Mouse (Mus musculus) right cerebral cortex, postnatal 10 days (tissue): ENCODE measurements around the gene Cmip.

Experiments
- DNase-seq, 2 experiments: peaks; one replicate each; pipeline ENCODE4 v3.0.0; 2021; ENCODE audit warnings: low spot score in 2 of 2

Gene Cmip

GRCm38 (mm10) chr8:117257821-117258575 lies 1.1 kb downstream of the Cmip start:
- no peak for DNase-seq

GRCm38 (mm10) chr8:117258576-117259040 lies 1.7 kb downstream of the Cmip start:
- DNase-seq = no peak

DNA sequence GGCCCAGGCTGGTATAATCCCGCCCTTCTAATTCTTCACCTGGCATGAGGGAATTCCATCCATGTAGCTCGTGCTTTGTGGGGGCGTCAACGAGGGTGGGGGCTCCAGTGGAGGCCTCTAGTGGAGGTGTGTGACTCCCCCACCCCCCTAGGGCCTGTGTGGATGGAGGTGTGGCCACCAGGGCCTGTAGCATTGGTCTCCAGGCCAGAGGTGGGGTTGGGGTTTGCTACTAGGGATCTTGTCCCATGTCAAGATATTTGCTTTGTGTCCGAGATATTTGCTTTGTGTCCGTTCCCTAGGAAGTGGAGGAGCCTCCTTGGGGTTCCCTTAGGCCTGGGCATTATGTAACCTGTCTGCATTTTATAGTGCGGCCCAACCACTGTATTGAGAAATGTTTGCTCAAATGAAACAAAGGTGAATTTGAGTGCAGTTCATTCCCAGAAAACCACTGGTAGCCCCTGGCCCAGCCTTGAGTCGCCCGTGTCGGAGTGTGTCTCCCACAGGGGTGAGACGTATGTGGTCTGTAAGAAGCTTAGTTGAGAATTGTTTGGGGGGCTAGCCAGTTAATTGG lies 2.7 kb downstream of the Cmip start:
- DNase-seq = no peak

DNA sequence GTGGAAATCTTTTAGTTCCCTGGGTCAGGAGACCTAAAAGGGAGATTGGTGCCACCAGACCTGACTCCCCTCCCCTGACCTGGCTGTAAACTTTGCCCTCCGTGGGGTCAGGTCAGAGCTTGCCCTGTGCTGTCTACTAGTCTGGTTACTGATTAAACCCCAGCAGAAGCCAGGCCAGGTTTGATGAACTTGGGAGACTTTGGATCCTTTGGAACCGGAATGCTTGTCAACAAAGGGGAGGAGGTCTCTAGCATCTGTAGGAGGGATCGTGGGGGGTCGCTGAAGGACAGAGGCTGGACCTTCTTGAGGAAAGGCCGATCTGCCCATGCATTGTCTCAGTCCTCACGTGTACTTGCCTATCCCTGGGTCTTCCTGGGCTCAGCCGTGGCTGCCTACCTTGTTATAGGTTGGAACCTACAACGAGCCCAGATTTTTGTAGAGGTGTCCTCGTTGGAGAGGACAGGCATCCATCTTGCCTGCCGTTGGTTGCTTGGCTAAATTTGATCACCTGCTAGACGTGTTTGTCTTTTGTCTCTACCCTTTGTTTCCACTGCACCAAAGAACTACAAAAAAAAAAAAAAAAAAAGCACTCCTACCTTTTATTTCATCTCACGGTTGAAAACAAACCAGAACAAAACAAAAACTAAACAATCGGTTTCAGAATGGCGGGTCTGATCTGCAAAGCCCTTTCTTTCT lies 3.5 kb downstream of the Cmip start:
- DNase-seq = no peak

GRCm38 (mm10) chr8:117260930-117261475 lies 4.1 kb downstream of the Cmip start:
- DNase-seq = no peak

DNA sequence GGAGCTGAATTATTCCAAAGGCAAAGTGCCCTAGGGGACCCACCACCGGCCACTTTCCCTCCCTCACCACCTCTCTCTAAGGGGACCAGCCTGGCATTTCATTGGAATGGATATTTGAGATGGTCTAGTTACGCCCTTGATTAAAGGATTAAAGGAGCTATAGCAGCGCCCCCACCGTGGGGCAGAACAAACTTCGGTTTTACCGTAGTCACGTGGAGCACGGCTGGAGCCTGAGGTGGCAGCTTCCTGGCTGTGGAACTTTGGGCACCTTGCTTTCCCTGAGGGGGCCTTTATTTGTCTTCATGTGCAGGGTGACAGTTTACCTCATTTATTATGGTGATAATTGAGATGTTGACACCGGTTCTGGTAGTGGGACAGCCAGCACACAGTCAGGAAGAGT lies 4.8 kb downstream of the Cmip start:
- DNase-seq = no peak

- no peak for DNase-seq
Observed at GRCm38 (mm10) chr8:117262685-117263084, 5.8 kb downstream of the Cmip start.

GRCm38 (mm10) chr8:117263442-117263841 lies 6.6 kb downstream of the Cmip start:
- DNase-seq = no peak

GRCm38 (mm10) chr8:117265079-117265478 lies 8.2 kb downstream of the Cmip start:
- DNase-seq = no peak

DNA sequence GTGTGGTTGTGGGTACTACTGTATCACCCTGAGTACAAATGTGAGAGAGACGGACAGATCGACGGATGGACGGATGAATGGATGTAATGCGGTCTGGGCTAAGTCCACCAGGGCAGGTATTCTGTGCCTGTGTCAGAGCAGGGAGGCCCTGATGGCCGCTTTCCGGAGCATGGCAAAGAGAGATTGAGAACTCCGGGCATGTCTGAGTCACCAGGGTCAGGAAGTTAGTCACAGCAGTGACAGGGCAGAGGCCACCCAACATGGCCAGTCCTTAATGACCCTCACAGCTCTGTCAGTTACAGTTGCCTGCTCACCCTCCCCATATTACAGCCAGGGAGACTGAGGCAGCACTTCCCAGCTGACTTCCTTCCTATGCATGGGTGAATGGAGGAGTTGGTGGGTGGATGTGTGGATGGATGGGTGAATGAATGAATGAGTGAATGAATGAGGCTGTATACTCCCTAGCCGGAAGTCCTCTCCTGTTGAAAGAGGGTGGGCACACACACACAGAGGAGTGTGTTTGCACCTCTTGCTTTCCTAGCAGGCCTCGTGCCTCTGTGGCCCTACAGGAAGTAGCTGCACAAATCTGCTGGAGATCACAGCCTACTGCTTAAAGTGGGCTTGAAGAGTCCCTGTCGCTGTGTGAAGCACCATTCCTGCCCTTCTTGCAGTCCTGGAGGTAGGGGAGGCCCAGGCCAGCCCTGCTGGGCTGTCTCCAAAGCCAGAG lies 10.7 kb downstream of the Cmip start:
- no peak for DNase-seq

GRCm38 (mm10) chr8:117278234-117278633 lies 21.4 kb downstream of the Cmip start:
- DNase-seq = no peak

DNA sequence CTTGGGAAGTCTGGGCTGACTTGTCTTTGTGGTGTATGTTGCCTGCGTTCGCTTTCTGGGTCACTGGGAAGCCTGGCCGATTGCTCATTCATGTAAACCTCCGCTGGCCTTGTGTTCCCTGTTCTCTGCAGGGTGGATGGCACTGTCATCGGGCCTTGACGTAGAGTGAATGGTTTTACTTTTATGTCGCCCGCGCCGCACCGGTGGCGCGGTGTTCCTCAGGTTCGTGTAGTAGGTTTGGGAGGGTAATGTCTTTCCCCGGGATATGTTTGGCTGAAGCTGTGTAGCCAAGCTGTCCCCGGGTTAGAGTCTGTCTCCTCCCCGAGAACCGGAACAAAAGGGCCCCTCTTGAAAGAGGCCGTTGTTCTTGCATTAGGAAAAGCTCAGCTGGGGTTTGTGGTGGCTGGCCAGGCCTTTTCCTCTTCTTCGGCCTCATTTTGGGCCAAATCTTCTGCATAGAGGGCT lies 21.8 kb downstream of the Cmip start:
- DNase-seq = peak; percentile 74

DNA sequence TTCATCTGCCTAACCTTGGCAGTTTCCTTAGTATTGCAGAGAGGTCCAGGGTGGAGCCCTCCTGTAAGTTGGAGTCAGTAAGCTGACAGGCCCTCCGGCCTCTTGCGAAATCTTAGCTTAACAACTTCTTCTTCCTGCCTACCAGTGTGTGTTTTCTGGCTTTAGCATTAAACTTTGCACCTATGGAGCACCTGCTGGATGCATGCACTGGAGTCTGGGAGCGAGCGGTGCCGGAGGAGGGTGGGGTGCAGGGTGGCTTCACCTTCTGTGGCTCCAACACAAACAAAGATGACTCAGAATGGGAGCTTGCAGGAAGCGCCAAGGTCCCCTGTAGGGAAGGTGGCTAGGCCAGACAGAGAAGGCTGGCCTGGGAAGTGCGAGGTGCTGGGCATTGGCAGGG lies 23.6 kb downstream of the Cmip start:
- no peak for DNase-seq

DNA sequence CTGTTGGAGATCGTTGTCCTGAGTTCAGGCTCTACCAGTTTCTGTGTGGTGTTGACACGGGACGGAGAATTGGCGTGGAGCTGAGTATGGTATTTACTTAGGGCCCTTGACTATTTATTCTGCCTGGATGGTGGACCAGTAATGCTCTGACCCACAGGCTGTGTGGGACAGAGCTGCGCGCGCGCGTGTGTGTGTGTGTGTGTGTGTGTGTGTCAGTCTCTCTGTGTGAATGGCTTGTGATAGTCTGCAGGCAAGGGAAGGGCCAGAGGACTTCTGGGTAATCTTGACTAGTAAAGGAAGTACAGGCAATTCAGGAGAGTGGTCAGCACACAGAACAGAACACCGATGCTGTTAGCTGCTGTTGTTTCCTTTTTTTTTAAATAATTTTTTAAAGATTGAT lies 24.8 kb downstream of the Cmip start:
- DNase-seq = no peak

- no peak for DNase-seq
Observed at GRCm38 (mm10) chr8:117282141-117282950, 25.5 kb downstream of the Cmip start.

- DNase-seq = no peak
Observed at GRCm38 (mm10) chr8:117284768-117285484, 28.1 kb downstream of the Cmip start.

DNA sequence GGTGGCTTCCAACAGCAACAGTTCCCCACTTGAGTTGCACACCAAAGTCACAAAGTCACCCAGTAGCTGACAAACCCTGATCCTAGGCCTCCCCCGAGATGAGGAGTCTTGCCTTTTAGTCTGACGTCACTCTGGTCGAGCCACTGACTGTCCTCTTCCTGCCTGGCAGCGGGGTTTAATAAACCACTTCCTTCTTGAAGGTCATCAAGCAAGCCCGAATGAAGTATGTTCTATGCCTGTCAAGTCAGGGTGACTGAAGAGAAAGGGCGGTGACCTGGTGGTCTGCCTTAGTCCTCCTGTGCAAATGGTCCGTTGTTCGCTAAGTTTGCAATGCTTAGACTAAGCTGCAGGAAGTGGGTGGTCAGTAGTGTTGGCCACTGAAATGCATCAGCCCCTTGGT lies 31.1 kb downstream of the Cmip start:
- no peak for DNase-seq

DNA sequence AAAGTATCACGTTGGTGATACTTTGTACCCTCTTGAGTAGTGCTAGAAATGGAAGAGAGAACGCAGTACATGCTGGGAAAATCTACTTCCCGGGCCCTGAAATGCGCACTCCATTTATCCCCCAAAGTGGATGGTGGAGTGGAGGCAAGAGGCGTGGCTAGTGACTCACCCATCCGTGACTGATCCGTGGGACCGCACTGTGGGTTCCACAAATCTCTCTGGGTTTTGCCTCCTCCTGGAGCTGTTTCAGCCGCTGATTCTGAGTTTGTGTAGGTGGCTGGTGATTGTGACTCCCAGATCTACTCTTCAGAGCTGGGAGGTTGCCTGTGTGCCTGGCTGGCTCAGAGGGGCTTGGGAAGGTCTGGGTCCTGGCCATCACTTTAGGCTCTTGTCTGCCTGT lies 32.2 kb downstream of the Cmip start:
- DNase-seq = no peak

DNA sequence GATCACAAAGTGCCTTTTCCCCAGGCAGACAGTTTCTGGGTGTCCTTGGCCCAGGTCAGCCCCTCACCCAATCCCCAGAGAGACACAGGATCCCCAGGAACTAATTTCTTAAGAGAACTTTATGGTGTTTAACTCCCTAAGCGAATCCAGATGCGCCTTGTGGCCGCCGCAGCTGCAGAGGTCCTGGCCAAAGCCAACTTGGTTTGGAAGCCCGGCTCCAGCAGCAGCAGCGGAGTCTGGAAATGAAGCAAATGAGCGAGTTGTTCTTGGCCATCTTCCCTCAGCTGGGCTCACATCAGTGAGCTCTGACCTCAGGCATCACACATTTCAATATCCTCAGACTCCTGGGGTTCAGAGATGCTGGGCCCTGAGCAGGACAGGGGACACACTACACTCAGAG lies 33.6 kb downstream of the Cmip start:
- DNase-seq = no peak

DNA sequence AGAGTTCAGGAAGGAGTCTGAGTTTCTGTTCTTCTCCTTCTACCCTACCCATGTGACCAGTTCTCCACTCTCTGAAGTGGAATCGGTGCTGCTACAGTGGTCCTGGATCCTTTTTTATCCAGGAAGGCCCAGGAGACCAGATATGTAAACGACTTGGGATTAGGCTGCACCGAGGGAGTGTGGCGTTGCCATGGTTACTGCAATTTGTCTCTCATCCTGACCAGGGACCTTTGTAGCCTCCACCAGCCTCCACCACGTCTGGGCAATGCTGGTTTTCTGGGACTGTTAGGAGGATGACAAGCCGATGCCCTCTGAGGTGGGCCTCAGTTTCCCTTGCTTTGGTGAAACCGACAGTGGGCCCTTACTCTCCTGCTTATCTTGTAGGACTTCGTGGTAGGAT lies 35.4 kb downstream of the Cmip start:
- DNase-seq = peak in 1 of 2 experiments; percentile 60
